Mouse (Mus musculus) heart, adult 2 months (tissue): ENCODE measurements around the gene Tspan2.

Experiments
- CTCF ChIP-seq: fragments of 200-600 bp; IDR thresholded peaks from 2 replicates; pipeline ENCODE4 v1.8.1; 2022; ENCODE audit warnings: antibody characterized with exemption, mild to moderate bottlenecking, moderate library complexity
- EP300 ChIP-seq: fragments of 200-500 bp; IDR thresholded peaks from 2 replicates; pipeline ENCODE4 v1.6.1; 2011; ENCODE audit warnings: low read depth, low read length, control low read depth; ENCODE audit not compliant: insufficient read depth
- POLR2A ChIP-seq: fragments of 200-500 bp; IDR thresholded peaks from 2 replicates; pipeline ENCODE4 v1.6.1; 2011; ENCODE audit warnings: mild to moderate bottlenecking, low read depth, low read length, control low read depth; ENCODE audit not compliant: insufficient read depth

DNA sequence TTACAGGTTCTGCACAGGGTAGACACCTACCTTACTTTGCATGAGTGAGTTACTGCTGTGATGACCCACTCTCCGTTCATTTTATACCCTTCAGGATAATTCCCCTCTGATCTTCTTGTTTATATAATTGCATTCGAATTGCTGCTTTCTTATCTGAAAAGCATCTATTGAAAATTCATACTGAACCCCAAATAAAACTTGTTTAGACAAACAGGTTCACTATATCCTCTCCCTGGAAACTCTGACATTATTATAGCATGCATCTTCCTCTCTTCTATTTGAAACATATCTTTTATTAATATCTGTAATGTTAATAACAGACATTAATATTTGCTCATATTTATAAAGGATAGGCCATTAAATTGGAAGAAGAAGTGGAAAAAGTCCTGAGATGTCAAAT, 48.3 kb downstream of the Tspan2 start, which contains the start of gene Tshb:
- no peak for TF ChIP-seq CTCF
- TF ChIP-seq EP300: no peak
- no peak for TF ChIP-seq POLR2A
